Mouse (Mus musculus) hindbrain, embryonic 13.5 days (tissue): Measurements from ENCODE around the gene Osm. TPM values are rescaled to one million over a fixed set of nuclear protein-coding genes. Genes with fewer than 3 reads are reported as not detected.
A peak's percentile ranks its signal among the peaks of the same experiment; 100 is the strongest.

Experiments
- ATAC-seq: fragments of 200-750 bp; cut with Nextera tagmentation; 2 replicates; pipeline ENCODE4 v1.8.0; 2017; ENCODE audit warnings: moderate TSS enrichment; ENCODE audit not compliant: low FRiP score
- H3K27ac ChIP-seq: fragments of 300-500 bp; sonication (generic); 2 replicates; pipeline ENCODE4 v1.5.1; 2015; ENCODE audit warnings: inconsistent platforms, mild to moderate bottlenecking, moderate library complexity
- H3K27me3 ChIP-seq: fragments of 300-500 bp; sonication (generic); 2 replicates; pipeline ENCODE4 v1.6.1; 2015; ENCODE audit warnings: mild to moderate bottlenecking, inconsistent platforms
- H3K36me3 ChIP-seq: fragments of 300-500 bp; sonication (generic); 2 replicates; pipeline ENCODE4 v1.6.1; 2015; ENCODE audit warnings: mild to moderate bottlenecking, inconsistent platforms
- H3K4me1 ChIP-seq: fragments of 300-500 bp; sonication (generic); replicated peaks from 2 replicates; pipeline ENCODE4 v1.6.1; 2015; ENCODE audit warnings: inconsistent platforms
- H3K4me2 ChIP-seq: fragments of 300-500 bp; sonication (generic); 2 replicates; pipeline ENCODE4 v1.6.1; 2015; ENCODE audit warnings: inconsistent platforms, mild to moderate bottlenecking, moderate library complexity
- H3K4me3 ChIP-seq: fragments of 300-500 bp; sonication (generic); 2 replicates; pipeline ENCODE4 v1.5.1; 2015; ENCODE audit warnings: mild to moderate bottlenecking, inconsistent platforms
- H3K9ac ChIP-seq: fragments of 300-500 bp; sonication (generic); 2 replicates; pipeline ENCODE4 v1.6.1; 2015; ENCODE audit warnings: mild to moderate bottlenecking, inconsistent platforms
- H3K9me3 ChIP-seq: fragments of 300-500 bp; sonication (generic); 2 replicates; pipeline ENCODE4 v1.6.1; 2016; ENCODE audit warnings: inconsistent platforms
- WGBS: fragments of 180-500 bp; shearing (Covaris S2); methylation state at CpG from one replicate; pipeline ENCODE4 v1.1.7; 2015; 5-methylcytosine and 5-hydroxymethylcytosine counted together
- polyA plus RNA-seq: library from polyadenylated mRNA; unstranded; fragments of >200 nt; fragmentation: Nextera tagmentation; extraction: Ambion mirVana; gene quantifications from 2 replicates; pipeline ENCODE4 v1.2.1, GENCODE M21; 2015

The Osm gene
- polyA plus RNA-seq: 0.14 TPM in 1 of 2 replicates, not detected in the other

DNA sequence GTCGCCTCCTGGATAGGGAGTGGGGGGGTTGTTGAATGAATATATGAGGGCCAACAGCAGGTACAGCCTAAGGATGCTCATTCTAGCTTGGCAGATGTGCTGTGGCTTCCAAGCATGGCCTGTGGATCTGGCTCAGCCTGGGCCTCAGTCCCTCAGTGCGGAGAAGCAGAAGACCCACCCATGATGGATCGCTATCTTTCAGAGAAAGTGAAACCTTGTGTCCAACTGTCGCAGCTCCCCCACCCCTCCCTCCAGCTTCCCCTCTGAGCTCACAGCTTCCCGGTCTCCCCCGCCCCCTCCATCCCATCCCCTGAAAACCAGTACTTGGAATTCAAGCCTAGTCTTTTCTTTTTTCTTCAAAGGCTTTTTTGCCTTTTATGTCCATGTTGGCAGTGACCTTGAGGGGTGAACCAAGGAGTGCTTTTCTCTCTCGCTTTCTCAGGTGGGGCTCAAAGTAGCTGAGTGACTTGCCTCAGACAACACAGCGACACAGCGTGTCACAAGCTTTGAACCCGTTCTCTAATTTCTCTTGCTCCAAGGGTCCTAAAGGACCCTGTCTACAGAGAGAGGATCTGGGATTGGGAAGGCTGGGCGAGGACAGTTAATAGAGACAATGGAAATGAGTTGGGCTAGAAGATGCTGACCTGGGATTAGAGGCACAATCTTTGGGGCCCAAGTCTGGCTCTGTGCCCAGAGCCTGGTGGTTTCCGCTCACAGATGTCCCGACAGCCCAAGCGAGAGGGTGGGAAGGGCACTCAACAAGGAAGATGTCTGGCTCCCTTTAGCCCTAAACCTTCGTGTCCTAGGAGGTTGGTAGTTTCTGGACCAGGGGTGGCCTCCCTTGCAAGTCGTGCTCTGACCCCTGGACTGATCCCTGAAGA, at the start of gene Osm:
Osm (plus strand) TSS at position 756 of the 881 bp plus-strand sequence.
- Histone ChIP-seq H3K9ac (no peak within 1 kb of the TSS), H3K9me3 (no peaks in the 10 kb centered on the region), H3K36me3 (no peaks in the 10 kb centered on the region), H3K4me1 (no peaks in the 10 kb centered on the region), H3K27me3 (no peaks in the 10 kb centered on the region), H3K27ac (no peak within 1 kb of the TSS), H3K4me2 (no peak within 1 kb of the TSS), H3K4me3 (no peak within 1 kb of the TSS)
- ATAC-seq: no peak
- WGBS: 78% methylated on average over 16 of the region's 16 CpGs

DNA sequence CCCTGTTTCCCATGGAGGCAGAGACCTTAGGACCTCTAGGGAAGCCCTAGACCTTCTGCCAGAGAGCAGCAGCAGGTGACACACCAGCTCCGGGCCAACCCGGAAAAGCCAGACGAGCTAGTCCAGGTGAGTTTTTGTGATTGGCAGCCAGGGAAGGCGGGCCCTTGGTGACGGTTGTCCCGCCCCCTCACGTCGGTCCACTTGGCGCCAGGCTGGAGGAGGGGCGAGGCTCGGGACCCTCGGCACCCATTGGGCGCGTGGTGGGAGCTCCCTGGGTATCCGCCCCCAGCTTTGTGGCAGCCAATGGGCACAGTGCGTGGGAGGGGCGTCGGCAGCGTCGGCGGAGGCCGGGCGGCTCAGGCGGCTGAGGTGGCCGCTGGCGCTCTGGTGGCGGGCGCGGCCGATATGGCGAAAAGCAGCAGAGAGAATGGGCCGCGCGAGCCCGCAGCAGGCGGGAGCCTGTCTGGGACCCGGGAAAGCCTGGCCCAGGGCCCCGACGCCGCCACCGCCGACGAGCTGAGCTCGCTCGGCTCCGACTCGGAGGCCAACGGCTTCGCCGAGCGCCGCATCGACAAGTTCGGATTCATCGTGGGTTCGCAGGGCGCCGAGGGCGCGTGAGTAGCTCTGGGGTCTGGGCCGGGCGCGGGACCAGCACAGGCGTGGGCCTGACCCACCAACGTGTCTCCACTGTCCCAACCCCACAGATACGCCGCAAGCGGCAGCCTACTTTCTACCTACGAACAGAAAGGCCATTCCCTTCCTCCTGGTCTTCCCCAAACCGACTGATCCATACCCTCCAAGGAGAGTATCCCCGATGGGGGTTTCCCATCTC, 49.5 kb upstream of the Osm start, which contains the start of gene Tbc1d10a:
Tbc1d10a (plus strand) TSS at position 304 of the 832 bp plus-strand sequence.
- H3K4me3 ChIP-seq: peak within 1 kb of the TSS; percentile 80
- H3K36me3 ChIP-seq: peaks cover 19% of the 10 kb centered on the region
- no peaks in the 10 kb centered on the region for H3K27me3 ChIP-seq
- H3K27ac ChIP-seq: peak within 1 kb of the TSS; percentile 72
- H3K4me1 ChIP-seq: peaks cover 23% of the 10 kb centered on the region
- peak within 1 kb of the TSS; percentile 88 for H3K4me2 ChIP-seq
- H3K9ac ChIP-seq: peak within 1 kb of the TSS; percentile 93
- ATAC-seq: peak; percentile 99
- H3K9me3 ChIP-seq: no peaks in the 10 kb centered on the region
- WGBS: under 1% methylated on average over 70 of the region's 71 CpGs

DNA sequence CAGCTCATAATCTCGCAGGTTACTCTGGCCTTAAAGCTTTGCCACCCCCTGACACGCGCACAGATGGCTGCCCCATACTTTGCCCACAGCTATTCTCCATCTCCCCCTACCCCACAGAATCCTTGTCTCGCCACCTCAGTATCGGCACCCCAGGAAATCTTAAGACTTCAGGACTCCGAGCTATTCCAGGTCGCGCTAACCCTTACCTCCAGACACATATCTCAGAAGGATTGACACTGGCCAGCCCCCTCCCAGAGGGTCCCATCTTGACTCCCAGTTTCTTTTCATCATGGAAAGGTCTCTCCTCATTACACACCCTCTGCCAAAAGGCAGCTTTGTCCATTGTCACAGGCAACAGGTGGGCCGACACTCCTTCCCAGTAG, 48.9 kb upstream of the Osm start:
- ATAC-seq: no peak; the same call in 1 of the 2 replicates
- Histone ChIP-seq H3K9me3 (no peaks in the 10 kb centered on the region), H3K4me1 (peaks cover 26% of the 10 kb centered on the region), H3K27ac (peak overlapping the region; percentile 72; the same call in 1 of the 2 replicates), H3K4me2 (peak overlapping the region; percentile 88), H3K36me3 (peaks cover 14% of the 10 kb centered on the region), H3K27me3 (no peaks in the 10 kb centered on the region), H3K9ac (peak overlapping the region; percentile 93), H3K4me3 (peak overlapping the region; percentile 80)
- WGBS: 19% methylated on average over 9 of the region's 9 CpGs

DNA sequence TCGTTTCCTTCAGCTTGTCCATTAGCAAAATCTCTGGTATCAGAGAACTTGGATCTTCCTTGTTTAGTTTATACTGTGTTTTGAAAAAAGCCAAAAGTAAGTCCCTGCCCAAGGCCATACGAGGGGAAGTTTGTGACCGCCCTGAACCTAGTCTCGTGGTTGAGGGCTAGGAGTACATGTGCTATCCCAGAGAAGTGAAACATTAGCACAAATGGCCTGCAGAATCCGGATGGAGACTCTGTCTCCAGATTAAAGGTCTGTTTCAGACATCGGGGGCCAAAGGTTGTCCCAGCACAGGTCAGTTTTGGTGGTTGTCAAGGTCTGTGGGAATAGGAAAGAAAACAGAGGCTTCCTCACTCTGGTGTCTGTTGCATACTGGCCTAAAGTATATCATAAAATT, 47.0 kb upstream of the Osm start:
- Histone ChIP-seq H3K9ac (no peak overlapping the region), H3K4me1 (peaks cover 33% of the 10 kb centered on the region), H3K27ac (no peak overlapping the region), H3K27me3 (no peaks in the 10 kb centered on the region), H3K9me3 (no peaks in the 10 kb centered on the region), H3K4me3 (no peak overlapping the region), H3K36me3 (no peaks in the 10 kb centered on the region), H3K4me2 (no peak overlapping the region)
- WGBS: 89% methylated on average over 6 of the region's 6 CpGs
- no peak for ATAC-seq

DNA sequence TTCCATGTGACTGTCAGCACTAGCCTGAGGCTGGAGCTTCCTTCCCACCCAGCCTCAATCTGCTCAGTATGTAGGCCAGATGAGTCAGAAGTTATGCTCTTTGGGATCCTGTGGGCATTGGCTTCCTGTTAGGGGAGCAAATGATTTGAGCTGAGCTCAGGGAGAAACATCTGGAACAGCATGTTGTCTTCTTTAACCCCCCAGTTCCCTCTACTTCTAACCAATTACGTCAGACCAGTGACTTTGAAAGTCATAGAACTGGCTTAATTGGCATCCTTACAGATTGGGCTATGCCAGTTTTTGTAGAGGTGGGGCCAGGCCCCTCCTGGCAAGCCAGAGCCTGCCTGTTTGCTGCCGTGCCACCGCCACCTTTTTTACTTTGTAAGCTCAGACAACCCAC, 45.5 kb upstream of the Osm start:
- Histone ChIP-seq H3K27me3 (no peaks in the 10 kb centered on the region), H3K4me1 (peaks cover 33% of the 10 kb centered on the region), H3K27ac (no peak overlapping the region), H3K4me3 (no peak overlapping the region), H3K9me3 (no peaks in the 10 kb centered on the region), H3K36me3 (no peaks in the 10 kb centered on the region), H3K9ac (peak overlapping the region; percentile 10; the same call in 1 of the 2 replicates), H3K4me2 (no peak overlapping the region)
- WGBS: 76% methylated on average over 3 of the region's 3 CpGs
- ATAC-seq: no peak

DNA sequence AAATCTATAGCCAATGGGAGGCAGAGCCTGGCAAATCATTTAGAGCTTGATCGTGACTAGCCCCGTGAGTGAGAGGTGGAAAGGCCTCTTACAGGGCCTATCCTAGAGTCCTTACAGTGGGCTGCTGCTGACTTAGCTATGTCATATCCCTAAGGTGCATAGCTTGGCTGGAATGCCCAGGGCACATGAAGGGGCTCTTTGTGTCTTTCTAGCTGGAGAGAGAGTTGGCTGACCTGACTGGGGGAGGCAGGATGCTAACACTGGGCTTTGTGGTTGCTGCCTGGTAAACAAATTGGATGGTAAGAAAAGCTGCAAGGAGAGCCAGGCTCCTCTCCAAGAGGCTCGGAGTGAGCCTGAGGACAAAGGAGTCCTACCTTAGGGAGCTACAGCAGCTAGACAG, 43.5 kb upstream of the Osm start:
- 89% methylated on average over 3 of the region's 3 CpGs for WGBS

DNA sequence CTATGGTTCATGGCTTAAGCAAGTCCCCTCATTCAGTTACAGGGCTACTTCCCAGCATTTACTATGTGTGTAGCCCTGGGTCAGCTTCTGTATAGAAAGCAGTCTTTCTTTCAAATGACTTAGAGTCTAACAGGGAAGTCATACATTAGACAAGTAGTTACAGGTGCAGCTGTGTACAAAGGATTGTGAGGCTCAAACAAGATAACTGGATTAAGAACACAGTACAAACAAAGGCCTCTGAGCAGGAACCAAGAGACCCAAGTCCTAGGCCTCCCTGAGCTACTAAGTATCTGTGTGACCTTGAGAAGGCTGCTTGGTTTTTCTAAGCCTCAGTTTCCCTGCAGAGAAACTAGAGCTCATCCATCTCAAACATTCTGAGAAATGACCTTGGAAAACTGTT, 42.8 kb upstream of the Osm start:
- Histone ChIP-seq H3K4me1 (peaks cover 28% of the 10 kb centered on the region), H3K9me3 (no peaks in the 10 kb centered on the region), H3K4me2 (no peak overlapping the region), H3K27ac (no peak overlapping the region), H3K27me3 (no peaks in the 10 kb centered on the region), H3K4me3 (no peak overlapping the region), H3K9ac (no peak overlapping the region), H3K36me3 (no peaks in the 10 kb centered on the region)
- no peak for ATAC-seq

More for the DNA sequence above, 43.5 kb upstream of the Osm start:
- Histone ChIP-seq H3K36me3 (no peaks in the 10 kb centered on the region), H3K27ac (0 out of 2 replicates have a peak overlapping the region, but pooled peaks have one; percentile 35), H3K27me3 (no peaks in the 10 kb centered on the region), H3K4me1 (peaks cover 34% of the 10 kb centered on the region), H3K9ac (no peak overlapping the region), H3K4me3 (no peak overlapping the region), H3K9me3 (no peaks in the 10 kb centered on the region), H3K4me2 (no peak overlapping the region)
- ATAC-seq: no peak

DNA sequence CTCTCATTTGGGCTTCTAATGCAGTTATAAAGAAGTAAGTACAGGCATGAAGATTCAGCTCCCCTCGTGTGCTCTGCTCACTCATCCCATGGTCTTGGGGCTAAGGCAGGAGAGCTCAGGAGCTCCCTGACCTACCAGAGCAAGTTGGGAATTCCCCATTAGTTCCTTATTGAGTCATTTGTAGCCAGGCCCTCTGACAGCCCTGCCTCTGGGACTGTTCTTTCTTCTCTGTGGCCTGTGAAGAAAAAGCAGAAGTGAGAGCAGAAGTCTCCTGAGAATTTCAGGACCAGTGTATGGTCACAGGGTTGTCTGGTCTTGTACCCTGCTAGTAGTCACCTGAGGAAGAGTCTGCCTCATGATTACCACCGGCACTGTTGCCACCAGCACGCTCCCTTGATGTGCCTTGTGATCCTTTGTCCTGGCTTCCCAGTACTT, 40.6 kb upstream of the Osm start:
- Histone ChIP-seq H3K27ac (no peak overlapping the region), H3K27me3 (no peaks in the 10 kb centered on the region), H3K9ac (no peak overlapping the region), H3K4me3 (no peak overlapping the region), H3K4me1 (peaks cover 21% of the 10 kb centered on the region), H3K36me3 (no peaks in the 10 kb centered on the region), H3K9me3 (no peaks in the 10 kb centered on the region), H3K4me2 (no peak overlapping the region)
- no peak for ATAC-seq
- WGBS: 79% methylated on average over 3 of the region's 3 CpGs

DNA sequence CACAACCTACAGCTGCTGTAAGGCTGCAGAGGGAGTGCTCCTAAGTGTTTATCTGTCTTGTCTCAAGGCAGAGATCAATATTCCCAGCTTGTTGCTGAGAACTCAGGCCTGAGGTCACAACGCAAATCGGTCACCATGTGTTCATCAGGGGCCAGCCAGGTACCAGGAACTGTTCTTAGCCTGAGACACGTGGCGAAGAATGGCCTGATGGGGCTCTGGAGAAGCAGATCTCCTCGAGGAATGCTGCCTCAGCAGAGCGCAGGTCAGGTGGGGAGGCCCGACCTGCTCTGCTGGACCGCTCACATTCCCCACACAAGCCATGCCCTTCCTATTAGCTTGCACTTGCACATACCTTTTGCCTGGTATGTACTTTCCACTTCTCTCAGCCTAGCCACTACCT, 39.6 kb upstream of the Osm start:
- no peak overlapping the region for H3K4me2 ChIP-seq
- no peak for ATAC-seq
- H3K9ac ChIP-seq: no peak overlapping the region
- H3K27ac ChIP-seq: no peak overlapping the region
- H3K4me1 ChIP-seq: peaks cover 21% of the 10 kb centered on the region
- H3K27me3 ChIP-seq: no peaks in the 10 kb centered on the region
- H3K9me3 ChIP-seq: no peaks in the 10 kb centered on the region
- 78% methylated on average over 8 of the region's 8 CpGs for WGBS
- H3K36me3 ChIP-seq: no peaks in the 10 kb centered on the region
- no peak overlapping the region for H3K4me3 ChIP-seq

DNA sequence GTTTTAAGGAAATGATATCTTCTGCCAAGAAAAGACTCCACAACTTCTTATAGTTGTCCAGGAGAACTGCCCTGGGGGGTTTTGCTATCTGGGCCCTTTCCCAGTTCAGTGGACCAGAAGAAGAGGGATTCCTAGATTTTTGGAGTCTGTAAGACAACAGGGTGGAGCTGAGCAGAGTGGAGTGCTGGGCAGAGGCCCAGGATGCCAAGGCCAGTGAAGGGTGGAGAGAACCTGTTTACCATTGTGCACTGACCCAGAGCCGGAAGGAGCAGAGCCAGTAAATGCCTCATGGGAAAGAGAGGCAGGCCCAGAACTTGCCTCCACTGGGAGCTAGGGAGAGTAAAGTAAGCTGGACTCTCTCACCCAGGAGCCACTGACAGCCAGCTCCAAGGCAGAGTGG, 38.5 kb upstream of the Osm start:
- ATAC-seq: no peak
- no peak overlapping the region for H3K4me2 ChIP-seq
- no peaks in the 10 kb centered on the region for H3K36me3 ChIP-seq
- no peak overlapping the region for H3K4me3 ChIP-seq
- no peaks in the 10 kb centered on the region for H3K27me3 ChIP-seq
- H3K4me1 ChIP-seq: peaks cover 14% of the 10 kb centered on the region
- no peaks in the 10 kb centered on the region for H3K9me3 ChIP-seq
- 86% methylated on average over 1 of the region's 1 CpGs for WGBS
- no peak overlapping the region for H3K9ac ChIP-seq
- no peak overlapping the region for H3K27ac ChIP-seq

DNA sequence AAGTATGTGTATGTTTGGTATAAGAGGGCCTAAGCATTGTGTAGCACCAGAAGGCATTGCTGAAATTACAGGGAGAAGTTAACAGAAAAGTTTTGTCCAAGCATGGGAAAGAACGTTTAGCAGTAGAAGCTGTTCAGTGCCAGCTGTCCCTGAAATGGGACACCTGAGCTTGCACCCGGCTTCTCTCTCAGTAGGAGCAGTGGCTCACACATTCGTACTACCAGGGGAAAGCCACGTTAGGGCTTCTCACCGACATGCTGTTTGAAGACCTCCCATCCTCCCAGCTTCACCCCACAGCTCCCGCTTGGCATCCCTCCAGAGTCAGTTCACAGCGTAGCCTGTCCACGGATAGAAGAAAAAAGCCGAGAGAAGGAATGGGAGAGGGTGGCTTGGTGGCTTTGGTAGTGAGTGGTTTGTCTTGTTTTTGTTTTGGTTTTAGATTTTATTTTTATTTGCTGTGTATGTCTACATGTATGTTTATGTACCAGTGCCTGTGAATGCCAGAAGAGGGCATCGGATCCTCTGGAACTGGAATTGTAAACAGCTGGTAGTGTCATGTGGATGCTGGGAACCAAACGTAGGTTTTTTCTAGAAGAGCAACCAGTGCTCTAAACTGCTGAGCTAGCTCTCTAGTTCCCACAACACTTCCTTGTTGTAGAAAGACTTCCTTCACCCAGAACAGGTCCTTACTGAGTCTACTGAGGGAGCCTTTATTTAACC, 34.1 kb upstream of the Osm start:
- no peak for ATAC-seq
- Histone ChIP-seq H3K27me3 (no peaks in the 10 kb centered on the region), H3K27ac (no peak overlapping the region), H3K4me3 (no peak overlapping the region), H3K9ac (no peak overlapping the region), H3K9me3 (no peaks in the 10 kb centered on the region), H3K36me3 (peaks cover 14% of the 10 kb centered on the region), H3K4me1 (0 out of 2 replicates have a peak, but pooled peaks cover under 1% of the 10 kb centered on the region), H3K4me2 (no peak overlapping the region)
- WGBS: 70% methylated on average over 11 of the region's 11 CpGs
